Mouse (Mus musculus) small intestine, adult 2 months (tissue): Measurements from ENCODE around the gene Nphs1.

Experiments used
- CTCF ChIP-seq: fragments of 200-500 bp; IDR thresholded peaks from 2 replicates; pipeline ENCODE4 v1.5.1; 2012; ENCODE audit warnings: low read depth, mild to moderate bottlenecking, control low read depth, inconsistent platforms, low read length, moderate library complexity, mixed read lengths; ENCODE audit not compliant: insufficient replicate concordance, insufficient read length; ENCODE audit errors: extremely low read depth
- POLR2A ChIP-seq: fragments of 200-500 bp; IDR thresholded peaks from 2 replicates; pipeline ENCODE4 v1.6.1; 2012; ENCODE audit warnings: low read depth, mild to moderate bottlenecking, control low read depth, inconsistent platforms, low read length, moderate library complexity

- TF ChIP-seq POLR2A (no peak), CTCF (no peak)
These were observed 1.0 kb upstream of the Nphs1 start for GRCm38 (mm10) chr7:30456911-30457628.
